Mouse (Mus musculus) thymus, adult 2 months (tissue): Measurements from ENCODE around the gene Pigm.

Experiments used
- CTCF ChIP-seq: fragments of 200-500 bp; IDR thresholded peaks from 2 replicates; pipeline ENCODE4 v1.5.1; 2012; ENCODE audit warnings: mild to moderate bottlenecking, control low read depth, low read length, moderate library complexity, borderline replicate concordance; ENCODE audit not compliant: control insufficient read depth, poor library complexity, insufficient read depth; ENCODE audit errors: extremely low read depth
- POLR2A ChIP-seq: fragments of 200-500 bp; IDR thresholded peaks from 2 replicates; pipeline ENCODE4 v1.6.1; 2012; ENCODE audit warnings: mild to moderate bottlenecking, low read length, control low read depth, moderate library complexity; ENCODE audit not compliant: control insufficient read depth, poor library complexity, insufficient read depth; ENCODE audit errors: extremely low read depth

DNA sequence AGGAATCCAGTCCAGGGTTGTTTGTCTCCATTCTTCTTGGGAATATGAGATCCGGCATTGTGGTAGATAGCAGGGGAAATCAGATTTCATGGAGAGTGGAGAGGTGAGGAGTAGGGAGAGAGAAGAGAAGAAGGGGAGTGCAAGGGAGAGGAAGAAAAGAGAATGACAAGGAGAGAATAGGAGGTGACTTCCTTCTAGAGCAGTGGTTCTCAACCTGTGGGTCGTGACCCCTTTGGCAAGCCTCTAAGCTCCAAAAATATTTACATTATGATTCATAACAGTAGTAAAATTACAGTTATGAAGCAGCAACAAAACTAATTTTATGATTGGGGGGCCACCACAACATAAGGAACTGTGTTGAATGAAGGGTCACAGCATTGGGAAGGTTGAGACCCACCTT is 43.4 kb upstream of the Pigm start:
- no peak for TF ChIP-seq CTCF
- no peak for TF ChIP-seq POLR2A
